Mouse (Mus musculus) forebrain, postnatal 0 days (tissue): Measurements from ENCODE around the gene Rbm10. TPM values are rescaled to one million over a fixed set of nuclear protein-coding genes. Genes with fewer than 3 reads are reported as not detected.

Source experiments
- ATAC-seq: fragments of 200-750 bp; cut with Nextera tagmentation; 2 replicates; pipeline ENCODE4 v1.8.0; 2017; ENCODE audit warnings: mild to moderate bottlenecking, moderate library complexity
- DNase-seq: peaks from one replicate; pipeline ENCODE4 v3.0.0-alpha.2; 2015
- H3K27ac ChIP-seq: fragments of 300-500 bp; sonication (generic); 2 replicates; pipeline ENCODE4 v1.5.1; 2014; ENCODE audit warnings: low read depth, mild to moderate bottlenecking, antibody characterized with exemption, low read length, moderate library complexity, mixed read lengths
- H3K27me3 ChIP-seq: fragments of 300-500 bp; sonication (generic); 2 replicates; pipeline ENCODE4 v1.6.1; 2014; ENCODE audit warnings: mild to moderate bottlenecking, low read length, mixed read lengths; ENCODE audit not compliant: insufficient read depth
- H3K36me3 ChIP-seq: fragments of 300-500 bp; sonication (generic); 2 replicates; pipeline ENCODE4 v1.6.1; 2014; ENCODE audit warnings: mild to moderate bottlenecking, moderate library complexity; ENCODE audit not compliant: insufficient read depth
- H3K4me1 ChIP-seq: fragments of 300-500 bp; sonication (generic); 2 replicates; pipeline ENCODE4 v1.6.1; 2014; ENCODE audit warnings: antibody characterized with exemption; ENCODE audit not compliant: insufficient read depth
- H3K4me2 ChIP-seq: fragments of 300-500 bp; sonication (generic); 2 replicates; pipeline ENCODE4 v1.6.1; 2014; ENCODE audit warnings: low read depth, mild to moderate bottlenecking, moderate library complexity
- H3K4me3 ChIP-seq: fragments of 300-500 bp; sonication (generic); 2 replicates; pipeline ENCODE4 v1.5.1; 2014; ENCODE audit warnings: low read depth, low read length, mixed read lengths
- H3K9ac ChIP-seq: fragments of 300-500 bp; sonication (generic); 2 replicates; pipeline ENCODE4 v1.6.1; 2014; ENCODE audit warnings: mild to moderate bottlenecking
- H3K9me3 ChIP-seq: fragments of 300-500 bp; sonication (generic); 2 replicates; pipeline ENCODE4 v1.6.1; 2016; ENCODE audit warnings: low read length
- CTCF ChIP-seq: sonication (generic); IDR thresholded peaks from 2 replicates; pipeline ENCODE4 v1.5.1; 2016; ENCODE audit warnings: antibody characterized with exemption, control low read depth, low read depth
- WGBS: fragments of 180-500 bp; shearing (Covaris S2); extraction: QIAGEN DNeasy Blood & Tissue Kit; methylation state at CpG from one replicate; pipeline ENCODE4 v1.1.7; 2014; 5-methylcytosine and 5-hydroxymethylcytosine counted together
- polyA plus RNA-seq: library from polyadenylated mRNA; unstranded; fragments of >200 nt; fragmentation: Nextera tagmentation; extraction: Ambion mirVana; gene quantifications from 2 replicates; pipeline ENCODE4 v1.2.1, GENCODE M21; 2015
- total RNA-seq: library from RNA; depleted of rRNA; stranded (reverse); fragments of >200 nt; gene quantifications from 2 replicates; pipeline ENCODE4 v1.2.3, GENCODE M21; 2014

The Rbm10 gene
- total and polyA plus RNA-seq, 2 experiments from 2014 or later, result 30.6 to 53.9 TPM

- Histone ChIP-seq H3K4me1 (0 out of 2 replicates have a peak, but pooled peaks cover 6% of the 10 kb centered on the region), H3K9me3 (no peaks in the 10 kb centered on the region), H3K9ac (peak overlapping the region; percentile 79), H3K4me2 (peak overlapping the region; percentile 53), H3K27ac (peak overlapping the region; percentile 94), H3K4me3 (peak overlapping the region; percentile 60), H3K27me3 (no peaks in the 10 kb centered on the region), H3K36me3 (no peaks in the 10 kb centered on the region)
- peak; percentile 72 for TF ChIP-seq CTCF
- WGBS, result 28% methylated on average over 28 of the region's 28 CpGs
- ATAC-seq, result peak; percentile 89
- peak; percentile 92 for DNase-seq
Measured at GRCm38 (mm10) chrX:20662716-20663443, 45.6 kb downstream of the Rbm10 start.

DNA sequence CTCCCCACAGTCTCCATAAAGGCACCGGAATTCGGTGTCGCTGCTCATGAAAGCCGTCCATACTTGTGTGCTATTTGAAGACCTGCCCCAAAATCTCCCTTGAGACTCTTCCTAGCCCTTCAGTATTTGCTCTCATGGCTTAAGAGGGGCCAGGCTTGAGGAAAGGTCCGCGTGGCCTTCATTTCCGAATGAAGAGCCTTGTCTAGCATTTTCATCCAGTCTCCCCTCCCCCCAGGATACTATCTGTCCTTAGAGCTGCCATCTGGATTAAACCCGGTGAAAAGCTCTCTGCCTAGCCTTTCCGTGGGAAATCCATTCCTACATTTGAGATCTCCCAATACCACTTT is 46.1 kb downstream of the Rbm10 start:
- 24% methylated on average over 9 of the region's 9 CpGs for WGBS
- Histone ChIP-seq H3K27ac (peak overlapping the region; percentile 94), H3K36me3 (peaks cover 2% of the 10 kb centered on the region; the same call in 1 of the 2 replicates), H3K27me3 (no peaks in the 10 kb centered on the region), H3K4me2 (peak overlapping the region; percentile 53), H3K9me3 (no peaks in the 10 kb centered on the region), H3K4me3 (peak overlapping the region; percentile 60), H3K4me1 (0 out of 2 replicates have a peak, but pooled peaks cover 6% of the 10 kb centered on the region), H3K9ac (peak overlapping the region; percentile 79)
- DNase-seq (no peak), ATAC-seq (peak; percentile 2; the same call in 1 of the 2 replicates)
- no peak for TF ChIP-seq CTCF

DNA sequence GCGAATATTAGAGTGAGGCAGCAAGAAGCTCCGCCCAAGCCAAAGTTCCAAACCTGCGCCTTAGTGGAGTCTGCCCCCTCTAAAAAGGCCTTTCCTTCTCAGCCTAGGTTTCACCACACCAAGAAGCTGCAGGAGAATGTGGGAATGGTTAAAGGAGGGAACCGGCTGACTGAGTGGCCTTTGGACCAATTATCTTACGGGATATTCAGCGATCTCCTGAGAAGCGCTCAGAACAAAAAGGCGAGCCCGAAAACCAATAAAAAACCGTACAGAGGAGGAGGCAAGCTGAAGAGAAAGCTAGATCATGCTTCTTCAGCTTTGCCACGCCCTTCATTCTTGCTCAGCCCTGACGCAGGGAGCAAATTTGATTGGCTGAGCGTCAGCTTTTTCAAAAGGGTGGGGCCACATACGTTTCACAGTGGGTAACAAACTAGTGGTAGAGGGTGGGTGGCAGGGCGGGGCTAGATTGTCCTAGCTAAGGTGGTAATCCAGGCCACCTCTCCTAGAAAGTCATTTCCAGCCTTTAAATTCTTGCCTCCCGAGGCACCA is 70.3 kb downstream of the Rbm10 start, which contains the start of gene Cdk16:
Cdk16 (plus strand) TSS at position 436 of the 549 bp plus-strand sequence.
- H3K4me2 ChIP-seq, result peak within 1 kb of the TSS; percentile 57
- peak within 1 kb of the TSS; percentile 94 for H3K27ac ChIP-seq
- no peaks in the 10 kb centered on the region for H3K9me3 ChIP-seq
- 0 out of 2 replicates have a peak, but pooled peaks cover 2% of the 10 kb centered on the region for H3K4me1 ChIP-seq
- 27% methylated on average over 16 of the region's 16 CpGs for WGBS
- peaks cover 6% of the 10 kb centered on the region; the same call in 1 of the 2 replicates for H3K36me3 ChIP-seq
- peak within 1 kb of the TSS; percentile 80 for H3K9ac ChIP-seq
- H3K27me3 ChIP-seq, result no peaks in the 10 kb centered on the region
- DNase-seq (peak; percentile 93), ATAC-seq (peak; percentile 93)
- peak within 1 kb of the TSS; percentile 60 for H3K4me3 ChIP-seq
- no peak for TF ChIP-seq CTCF

GRCm38 (mm10) chrX:20688068-20688547 is 70.8 kb downstream of the Rbm10 start:
- H3K4me2 ChIP-seq, result peak overlapping the region; percentile 57
- ATAC-seq (peak; percentile 90), DNase-seq (peak; percentile 90)
- peak overlapping the region; percentile 80 for H3K9ac ChIP-seq
- H3K36me3 ChIP-seq, result peaks cover 2% of the 10 kb centered on the region; the same call in 1 of the 2 replicates
- no peaks in the 10 kb centered on the region for H3K9me3 ChIP-seq
- WGBS, result 37% methylated on average over 33 of the region's 33 CpGs
- TF ChIP-seq CTCF, result no peak
- H3K27me3 ChIP-seq, result no peaks in the 10 kb centered on the region
- peak overlapping the region; percentile 60 for H3K4me3 ChIP-seq
- peak overlapping the region; percentile 94 for H3K27ac ChIP-seq
- 0 out of 2 replicates have a peak, but pooled peaks cover 2% of the 10 kb centered on the region for H3K4me1 ChIP-seq

- H3K27ac ChIP-seq, result peak overlapping the region; percentile 94
- peak; percentile 39 for TF ChIP-seq CTCF
- WGBS, result 28% methylated on average over 24 of the region's 35 CpGs
Measured at GRCm38 (mm10) chrX:20688615-20689014, 71.3 kb downstream of the Rbm10 start.

DNA sequence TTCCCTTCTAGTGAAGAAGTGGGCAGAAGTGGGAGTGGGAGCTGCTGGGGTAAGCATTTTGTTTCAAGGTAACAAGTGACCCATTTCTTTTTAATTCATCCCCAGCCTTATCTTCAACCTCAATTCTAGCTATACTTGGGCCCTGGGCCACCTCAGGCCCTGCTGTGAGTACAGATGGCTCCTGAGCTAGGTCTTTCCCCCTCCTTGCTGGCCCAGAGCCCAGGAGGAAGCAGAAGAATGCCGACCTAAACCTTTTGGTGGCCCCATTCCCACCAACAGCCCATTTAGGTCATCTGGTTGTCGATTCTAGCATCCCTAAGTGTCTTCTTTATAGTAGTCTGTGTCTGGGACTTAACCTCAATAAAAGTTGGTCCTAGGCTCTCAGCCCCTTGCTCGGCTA is 74.3 kb downstream of the Rbm10 start:
- Histone ChIP-seq H3K9me3 (no peaks in the 10 kb centered on the region), H3K4me2 (no peak overlapping the region), H3K27ac (no peak overlapping the region), H3K9ac (no peak overlapping the region), H3K27me3 (no peaks in the 10 kb centered on the region), H3K36me3 (peaks cover 13% of the 10 kb centered on the region; the same call in 1 of the 2 replicates), H3K4me3 (no peak overlapping the region), H3K4me1 (0 out of 2 replicates have a peak, but pooled peaks cover 2% of the 10 kb centered on the region)
- DNase-seq (no peak), ATAC-seq (no peak)
- WGBS, result 65% methylated on average over 3 of the region's 3 CpGs
- no peak for TF ChIP-seq CTCF

More at GRCm38 (mm10) chrX:20688615-20689014, 71.3 kb downstream of the Rbm10 start:
- DNase-seq (peak; percentile 46), ATAC-seq (peak; percentile 36)
- no peaks in the 10 kb centered on the region for H3K27me3 ChIP-seq
- H3K9me3 ChIP-seq, result no peaks in the 10 kb centered on the region
- H3K4me3 ChIP-seq, result peak overlapping the region; percentile 60
- H3K4me2 ChIP-seq, result peak overlapping the region; percentile 57
- H3K36me3 ChIP-seq, result 0 out of 2 replicates have a peak, but pooled peaks cover 3% of the 10 kb centered on the region
- peak overlapping the region; percentile 80 for H3K9ac ChIP-seq
- H3K4me1 ChIP-seq, result 0 out of 2 replicates have a peak, but pooled peaks cover 2% of the 10 kb centered on the region
